Mouse (Mus musculus) liver, embryonic 13.5 days (tissue): ENCODE measurements around the gene Ccnc. TPM values are rescaled to one million over a fixed set of nuclear protein-coding genes. Genes with fewer than 3 reads are reported as not detected.
"Not testable (repeated sequence)": the region's sequence is repeated elsewhere in the genome, so short reads cannot be mapped to it uniquely, and the experiment has no call there.

Source experiments
- ATAC-seq: fragments of 200-750 bp; cut with Nextera tagmentation; 2 replicates; pipeline ENCODE4 v1.8.0; 2017; ENCODE audit warnings: low read depth, mild to moderate bottlenecking, moderate number of reproducible peaks, moderate library complexity
- DNase-seq: peaks from one replicate; pipeline ENCODE4 v3.0.0; 2022
- H3K27ac ChIP-seq: fragments of 300-500 bp; sonication (generic); 2 replicates; pipeline ENCODE4 v1.5.1; 2015; ENCODE audit warnings: moderate library complexity, mild to moderate bottlenecking, inconsistent platforms
- H3K27me3 ChIP-seq: fragments of 300-500 bp; sonication (generic); 2 replicates; pipeline ENCODE4 v1.6.1; 2015; ENCODE audit warnings: mild to moderate bottlenecking, inconsistent platforms
- H3K36me3 ChIP-seq: fragments of 300-500 bp; sonication (generic); 2 replicates; pipeline ENCODE4 v1.6.1; 2015; ENCODE audit warnings: mild to moderate bottlenecking, inconsistent platforms
- H3K4me1 ChIP-seq: fragments of 300-500 bp; sonication (generic); replicated peaks from 2 replicates; pipeline ENCODE4 v1.6.1; 2015; ENCODE audit warnings: inconsistent platforms
- H3K4me2 ChIP-seq: fragments of 300-500 bp; sonication (generic); 2 replicates; pipeline ENCODE4 v1.6.1; 2015; ENCODE audit warnings: inconsistent platforms, mild to moderate bottlenecking, moderate library complexity
- H3K4me3 ChIP-seq: fragments of 300-500 bp; sonication (generic); replicated peaks from 2 replicates; pipeline ENCODE4 v1.5.1; 2015; ENCODE audit warnings: mild to moderate bottlenecking, inconsistent platforms
- H3K9ac ChIP-seq: fragments of 300-500 bp; sonication (generic); 2 replicates; pipeline ENCODE4 v1.6.1; 2015; ENCODE audit warnings: mild to moderate bottlenecking, inconsistent platforms
- H3K9me3 ChIP-seq: fragments of 300-500 bp; sonication (generic); replicated peaks from 2 replicates; pipeline ENCODE4 v1.6.1; 2016; ENCODE audit warnings: inconsistent platforms
- WGBS: fragments of 180-500 bp; shearing (Covaris S2); methylation state at CpG from one replicate; pipeline ENCODE4 v1.1.7; 2015; ENCODE audit not compliant: insufficient replicate concordance; 5-methylcytosine and 5-hydroxymethylcytosine counted together
- polyA plus RNA-seq: library from polyadenylated mRNA; unstranded; fragments of >200 nt; fragmentation: Nextera tagmentation; extraction: Ambion mirVana; gene quantifications from 2 replicates; pipeline ENCODE4 v1.2.1, GENCODE M21; 2015

The Ccnc gene
- polyA plus RNA-seq, 1 experiment from 2014 or later, result 23.2 TPM

DNA sequence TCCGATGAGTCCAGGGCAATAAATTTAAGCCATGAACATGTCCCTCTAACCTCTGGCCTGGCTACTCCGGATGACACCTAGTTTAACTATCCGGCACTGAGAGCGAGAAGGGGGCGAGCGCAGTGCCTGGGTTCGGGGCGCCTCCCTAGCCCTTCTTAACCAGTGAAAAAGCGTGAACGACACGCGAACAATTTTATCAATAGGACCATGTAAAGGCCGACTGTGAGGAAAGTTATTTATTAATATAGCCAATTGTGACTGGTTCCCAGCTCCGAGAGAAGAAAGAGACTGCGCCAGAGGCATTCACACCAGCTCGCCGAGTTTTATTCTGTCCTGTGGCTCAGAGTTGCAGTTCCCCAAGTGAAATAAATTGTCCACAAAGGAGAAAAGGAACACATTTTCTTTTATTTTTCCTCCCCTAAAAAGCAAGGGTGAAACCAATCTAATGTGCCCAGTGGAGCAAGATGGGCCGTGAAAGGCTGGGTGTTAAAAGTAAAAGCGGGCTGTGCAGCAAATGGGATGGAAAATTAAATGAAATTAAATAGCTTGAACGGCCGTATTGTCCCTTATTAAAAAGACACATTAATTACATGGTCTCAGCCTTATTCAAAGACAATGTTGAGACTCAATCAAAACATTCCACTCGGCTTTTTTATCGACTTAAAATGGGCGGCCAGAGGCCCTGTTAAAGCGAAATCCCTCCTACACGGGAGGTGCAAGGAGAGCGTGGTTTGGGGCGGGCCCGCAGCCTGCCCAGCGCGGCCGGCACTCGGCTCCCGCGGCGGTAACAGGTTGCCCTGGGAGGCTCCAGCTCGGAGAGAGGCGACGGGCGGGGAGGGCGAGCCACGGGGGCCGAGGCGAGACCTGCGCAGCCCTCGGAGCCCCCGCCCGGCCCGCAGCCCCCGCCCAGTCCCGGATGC, 39.5 kb upstream of the Ccnc start:
- Histone ChIP-seq H3K27me3 (peaks cover 99% of the 10 kb centered on the region), H3K4me1 (peaks cover 9% of the 10 kb centered on the region), H3K36me3 (no peaks in the 10 kb centered on the region), H3K9ac (no peak overlapping the region), H3K27ac (no peak overlapping the region), H3K9me3 (no peaks in the 10 kb centered on the region), H3K4me2 (peak overlapping the region; percentile 64), H3K4me3 (peak overlapping the region; percentile 51)
- WGBS, result 4% methylated on average over 46 of the region's 51 CpGs
- ATAC-seq (no peak), DNase-seq (no peak)

DNA sequence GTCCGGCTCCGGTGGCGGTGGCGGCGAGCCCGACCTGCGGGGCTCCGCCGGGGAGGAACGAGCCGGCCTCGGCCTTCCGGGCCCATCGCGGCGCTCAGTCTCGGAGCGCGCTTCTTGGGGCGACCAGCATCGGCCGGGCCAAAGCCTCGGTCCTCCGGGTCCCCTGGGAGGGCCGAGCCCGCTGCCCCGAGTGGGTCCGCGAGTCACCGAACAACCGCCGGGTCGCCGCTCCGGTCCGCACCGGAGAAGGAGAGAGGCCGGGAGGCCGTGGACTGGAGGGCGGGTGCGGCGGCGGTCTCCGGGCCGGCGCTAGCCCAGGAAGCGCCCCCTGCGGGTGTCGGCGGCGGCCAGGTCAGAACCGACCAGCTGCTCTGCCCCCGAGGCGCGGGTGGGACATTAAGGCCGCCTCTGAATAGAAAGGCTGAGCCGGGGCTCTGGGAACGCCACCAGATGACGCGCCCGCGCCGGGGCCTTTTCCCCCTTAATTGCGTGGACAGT, 38.7 kb upstream of the Ccnc start:
- ATAC-seq (no peak), DNase-seq (no peak)
- Histone ChIP-seq H3K4me2 (peak overlapping the region; percentile 64), H3K27ac (no peak overlapping the region), H3K36me3 (no peaks in the 10 kb centered on the region), H3K9ac (no peak overlapping the region), H3K27me3 (peaks cover 96% of the 10 kb centered on the region), H3K4me1 (peaks cover 9% of the 10 kb centered on the region), H3K4me3 (peak overlapping the region; percentile 51), H3K9me3 (no peaks in the 10 kb centered on the region)
- WGBS, result under 1% methylated on average over 55 of the region's 64 CpGs

DNA sequence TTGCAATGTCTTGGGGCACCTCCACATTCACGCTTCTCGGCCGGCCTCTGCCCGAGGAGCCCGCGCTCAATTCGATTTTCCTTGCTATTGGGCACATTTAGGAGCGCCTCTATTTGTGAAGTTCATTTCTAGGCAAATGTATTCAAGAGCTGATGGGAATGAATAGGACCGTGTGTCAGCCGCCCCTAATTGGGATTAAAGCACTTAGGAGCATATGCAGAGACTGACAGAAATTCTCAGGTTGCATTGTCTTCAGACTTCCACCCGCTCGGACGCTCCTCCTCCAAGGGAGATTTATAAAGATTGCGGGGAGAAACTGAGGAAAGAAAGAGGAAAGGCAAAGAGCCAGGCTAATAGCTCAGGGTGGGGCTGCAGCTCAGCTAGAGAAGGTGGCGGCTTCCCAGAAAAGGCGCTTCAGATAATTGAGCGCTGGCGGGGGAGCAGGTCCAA, 38.0 kb upstream of the Ccnc start:
- Histone ChIP-seq H3K4me1 (peaks cover 9% of the 10 kb centered on the region), H3K27me3 (peaks cover 88% of the 10 kb centered on the region), H3K4me2 (no peak overlapping the region), H3K4me3 (no peak overlapping the region), H3K36me3 (no peaks in the 10 kb centered on the region), H3K9me3 (no peaks in the 10 kb centered on the region), H3K27ac (no peak overlapping the region), H3K9ac (no peak overlapping the region)
- DNase-seq, result no peak
- no peak for ATAC-seq
- WGBS, result 3% methylated on average over 18 of the region's 18 CpGs

DNA sequence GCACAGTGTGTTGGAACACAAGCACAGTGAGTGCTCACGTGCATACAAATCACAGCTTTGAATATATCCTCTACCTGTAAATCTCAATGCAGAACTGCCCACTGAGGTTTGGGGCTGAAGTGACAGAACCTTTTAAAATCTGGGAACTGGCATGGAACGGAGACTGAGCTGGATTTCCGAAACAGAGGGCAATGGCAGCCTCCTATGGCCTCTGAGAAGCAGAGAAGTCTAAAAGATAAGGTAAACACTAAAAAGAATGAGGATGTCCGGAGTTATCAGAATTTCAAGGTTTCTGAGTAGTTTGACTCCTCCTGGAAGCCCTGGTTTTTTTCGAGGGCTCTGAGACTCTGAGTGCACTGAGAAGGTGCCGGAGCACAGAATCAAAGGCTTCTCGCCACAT, 37.3 kb upstream of the Ccnc start:
- ATAC-seq, result no peak
- Histone ChIP-seq H3K4me1 (peaks cover 9% of the 10 kb centered on the region), H3K4me3 (no peak overlapping the region), H3K4me2 (no peak overlapping the region), H3K9ac (no peak overlapping the region), H3K9me3 (no peaks in the 10 kb centered on the region), H3K27me3 (peaks cover 81% of the 10 kb centered on the region), H3K36me3 (no peaks in the 10 kb centered on the region), H3K27ac (no peak overlapping the region)
- 9% methylated on average over 7 of the region's 7 CpGs for WGBS
- no peak for DNase-seq

DNA sequence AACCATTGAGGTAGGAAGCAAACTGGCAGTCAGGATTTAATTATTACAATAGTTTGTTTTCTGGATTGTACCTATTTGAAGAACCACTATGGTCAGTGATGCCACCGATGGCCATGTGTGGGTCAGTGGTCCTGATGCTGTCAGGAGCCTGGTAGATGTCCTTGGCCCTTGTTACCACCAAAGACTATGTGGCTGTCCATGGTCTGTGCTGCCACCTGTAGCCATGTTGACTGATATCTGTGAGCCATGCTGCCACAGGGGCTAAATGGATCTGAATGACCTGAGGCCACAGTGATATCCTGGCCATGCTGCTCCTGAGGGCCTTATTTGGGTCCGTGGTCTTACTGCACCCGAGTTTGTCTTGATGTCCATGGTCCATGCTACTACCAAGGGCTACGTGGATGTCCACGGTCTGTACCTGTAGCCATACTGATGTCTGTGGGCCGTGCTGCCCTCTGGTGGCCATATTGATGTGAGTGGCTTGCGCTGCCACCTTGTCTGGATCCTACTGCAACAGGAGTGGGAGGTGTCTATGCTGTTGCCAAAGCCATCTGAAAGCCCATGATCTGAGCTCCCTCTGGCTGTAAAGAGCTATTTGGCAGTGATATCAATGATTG, 31.8 kb upstream of the Ccnc start:
- Histone ChIP-seq H3K27me3 (peaks cover 30% of the 10 kb centered on the region), H3K36me3 (no peaks in the 10 kb centered on the region), H3K4me2 (no peak overlapping the region), H3K4me3 (no peak overlapping the region), H3K9me3 (no peaks in the 10 kb centered on the region), H3K27ac (no peak overlapping the region), H3K9ac (no peak overlapping the region), H3K4me1 (no peaks in the 10 kb centered on the region)
- DNase-seq (no peak), ATAC-seq (no peak)
- 20% methylated on average over 7 of the region's 7 CpGs for WGBS

DNA sequence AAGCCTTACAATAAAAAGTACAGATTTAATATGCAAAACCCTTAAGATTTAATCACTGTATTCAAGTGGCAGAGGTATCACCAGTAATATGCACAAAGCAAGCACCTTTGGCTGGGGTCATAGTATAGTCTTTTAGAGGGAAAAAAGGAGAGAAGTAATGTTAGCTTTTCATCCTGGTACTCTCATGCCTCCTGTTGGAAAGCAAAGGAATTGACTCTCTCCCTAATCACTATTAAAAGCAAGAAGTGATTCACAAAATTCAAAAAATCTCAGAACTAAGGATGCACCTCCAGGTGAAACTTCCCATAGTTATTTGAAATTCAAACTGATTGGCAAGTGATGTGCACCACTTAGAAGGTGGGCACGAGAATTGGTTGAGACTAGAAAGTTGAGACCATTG, 22.5 kb upstream of the Ccnc start:
- ATAC-seq (no peak), DNase-seq (no peak)
- Histone ChIP-seq H3K9me3 (no peaks in the 10 kb centered on the region), H3K4me3 (no peak overlapping the region), H3K27ac (no peak overlapping the region), H3K4me1 (no peaks in the 10 kb centered on the region), H3K4me2 (no peak overlapping the region), H3K9ac (no peak overlapping the region), H3K36me3 (no peaks in the 10 kb centered on the region), H3K27me3 (no peaks in the 10 kb centered on the region)
- WGBS, result 25% methylated on average over 1 of the region's 1 CpGs

DNA sequence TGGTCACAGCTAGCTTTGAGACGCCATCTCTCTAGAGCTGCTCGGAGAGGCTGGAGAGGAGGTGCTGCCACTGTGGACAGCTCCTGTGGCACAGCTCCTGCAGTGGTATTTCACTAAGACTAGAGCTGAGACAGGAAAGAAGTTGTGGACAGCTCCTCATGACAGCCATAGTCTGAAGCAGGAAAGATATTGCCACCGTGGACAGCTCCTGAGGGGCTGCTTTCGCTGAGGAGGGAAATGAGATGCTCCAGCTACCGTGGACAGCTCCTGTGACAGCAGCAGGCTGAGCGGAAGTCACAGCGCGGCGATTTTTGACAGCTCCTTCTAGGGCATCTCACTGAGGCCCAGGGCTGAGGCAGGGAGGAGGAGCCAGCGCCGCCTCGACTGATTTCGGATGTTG, 15.4 kb upstream of the Ccnc start:
- Histone ChIP-seq H3K4me3 (no peak overlapping the region), H3K9ac (no peak overlapping the region), H3K4me2 (no peak overlapping the region), H3K4me1 (no peaks in the 10 kb centered on the region), H3K36me3 (no peaks in the 10 kb centered on the region), H3K27me3 (0 out of 2 replicates have a peak, but pooled peaks cover under 1% of the 10 kb centered on the region), H3K9me3 (no peaks in the 10 kb centered on the region), H3K27ac (no peak overlapping the region)
- 5% methylated on average over 13 of the region's 13 CpGs for WGBS
- ATAC-seq (peak; percentile 68), DNase-seq (peak; percentile 57)

DNA sequence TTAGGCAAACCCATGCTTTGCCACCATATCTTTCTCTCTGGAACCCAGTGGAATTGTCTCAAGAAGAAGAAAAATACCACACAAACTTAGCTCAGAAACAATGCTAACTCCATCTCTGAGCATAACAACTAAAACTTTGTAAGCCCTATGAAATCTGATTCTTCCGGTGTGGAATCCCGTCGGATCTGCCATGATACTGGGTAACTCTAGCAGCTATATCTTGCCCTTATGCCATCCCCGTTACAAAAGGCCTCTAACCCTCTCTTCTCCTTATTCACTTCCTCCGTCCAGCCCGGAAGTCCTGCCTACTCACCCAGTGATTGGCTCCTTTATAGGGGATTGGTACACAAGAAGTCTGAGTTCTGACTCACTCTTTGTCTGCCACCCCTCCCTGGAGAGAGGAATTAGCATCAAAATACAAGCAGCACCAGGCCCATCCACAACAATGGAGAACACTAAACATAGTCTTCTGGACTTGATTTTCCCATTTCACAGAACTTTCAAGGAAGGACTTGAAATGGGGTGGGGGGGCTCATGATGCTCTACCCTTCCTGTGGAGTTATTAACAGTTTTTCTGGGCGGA, 4.7 kb upstream of the Ccnc start:
- H3K36me3 ChIP-seq, result no peaks in the 10 kb centered on the region
- 48% methylated on average over 7 of the region's 7 CpGs for whole genome bisulfite sequencing
- DNase-seq (no peak), ATAC-seq (no peak)
- no peaks in the 10 kb centered on the region for H3K4me1 ChIP-seq
- no peak overlapping the region for H3K4me2 ChIP-seq
- no peak overlapping the region for H3K4me3 ChIP-seq
- no peak overlapping the region for H3K27ac ChIP-seq
- no peaks in the 10 kb centered on the region for H3K9me3 ChIP-seq
- no peak overlapping the region for H3K9ac ChIP-seq
- 0 out of 2 replicates have a peak, but pooled peaks cover 5% of the 10 kb centered on the region for H3K27me3 ChIP-seq

DNA sequence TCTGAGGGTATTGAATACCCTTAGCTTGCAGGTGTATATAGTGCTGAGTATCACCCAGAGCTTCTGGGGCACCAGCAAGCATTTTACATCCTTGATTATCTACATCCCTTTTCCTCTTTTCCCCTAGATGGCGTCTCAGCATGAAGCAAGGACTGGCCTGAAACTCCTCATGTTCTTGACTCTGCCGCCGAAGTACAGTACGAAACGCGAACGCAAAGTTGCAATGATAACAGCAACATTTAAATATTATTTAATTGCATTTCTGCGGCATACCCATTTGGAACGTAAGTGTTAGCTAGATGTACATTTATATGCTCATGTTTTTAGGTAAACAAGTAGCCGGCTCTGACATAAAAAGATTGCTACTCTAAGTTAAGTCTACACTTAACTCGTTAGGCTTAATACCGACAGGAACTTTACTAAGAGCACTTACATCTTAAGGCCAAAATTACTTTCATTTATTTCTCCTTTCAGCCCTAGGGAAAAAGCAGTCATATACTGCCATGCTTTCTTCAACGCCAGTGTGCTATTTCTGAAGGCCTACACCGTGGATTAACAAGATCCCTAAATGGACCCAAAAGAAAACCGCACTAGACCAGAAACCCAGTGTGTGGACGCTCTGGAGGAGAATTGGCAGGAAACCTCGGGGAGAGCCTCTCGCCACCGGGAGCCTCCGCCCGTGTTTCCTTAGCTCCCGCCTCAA, 438 bp upstream of the Ccnc start:
- H3K4me3 ChIP-seq, result peak overlapping the region; percentile 91
- H3K36me3 ChIP-seq, result no peaks in the 10 kb centered on the region
- H3K4me1 ChIP-seq, result peaks cover 12% of the 10 kb centered on the region
- DNase-seq, result peak; percentile 51
- 0 out of 2 replicates have a peak, but pooled peaks cover 4% of the 10 kb centered on the region for H3K27me3 ChIP-seq
- peak; percentile 38 for ATAC-seq
- peak overlapping the region; percentile 89 for H3K9ac ChIP-seq
- peak overlapping the region; percentile 77 for H3K4me2 ChIP-seq
- H3K27ac ChIP-seq, result peak overlapping the region; percentile 82
- WGBS, result 1% methylated on average over 22 of the region's 22 CpGs
- H3K9me3 ChIP-seq, result no peaks in the 10 kb centered on the region

DNA sequence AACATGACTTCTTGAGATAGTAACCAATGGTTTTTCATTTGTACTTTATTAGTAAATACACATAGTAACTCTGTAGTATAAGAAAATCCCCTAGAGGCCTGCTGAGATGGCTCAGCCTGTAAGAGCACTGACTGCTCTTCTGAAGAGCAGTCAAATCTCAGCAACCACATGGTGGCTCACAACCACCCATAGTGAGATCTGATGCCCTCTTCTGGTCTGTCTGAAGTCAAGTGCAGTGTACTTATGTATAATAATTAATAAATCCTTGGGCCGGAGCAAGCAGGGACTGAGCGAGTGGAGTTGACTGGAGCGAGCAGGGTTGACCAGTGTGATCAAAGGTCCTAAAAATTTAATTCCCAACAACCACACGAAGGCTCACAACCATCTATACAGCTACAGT, 11.7 kb downstream of the Ccnc start:
- Histone ChIP-seq H3K27me3 (no peaks in the 10 kb centered on the region), H3K9me3 (no peaks in the 10 kb centered on the region), H3K4me1 (no peaks in the 10 kb centered on the region), H3K36me3 (peaks cover 14% of the 10 kb centered on the region; the same call in 1 of the 2 replicates), H3K4me3 (no peak overlapping the region), H3K27ac (no peak overlapping the region), H3K9ac (no peak overlapping the region), H3K4me2 (no peak overlapping the region)
- DNase-seq, result no peak
- WGBS, result 76% methylated on average over 4 of the region's 4 CpGs
- ATAC-seq, result no peak

DNA sequence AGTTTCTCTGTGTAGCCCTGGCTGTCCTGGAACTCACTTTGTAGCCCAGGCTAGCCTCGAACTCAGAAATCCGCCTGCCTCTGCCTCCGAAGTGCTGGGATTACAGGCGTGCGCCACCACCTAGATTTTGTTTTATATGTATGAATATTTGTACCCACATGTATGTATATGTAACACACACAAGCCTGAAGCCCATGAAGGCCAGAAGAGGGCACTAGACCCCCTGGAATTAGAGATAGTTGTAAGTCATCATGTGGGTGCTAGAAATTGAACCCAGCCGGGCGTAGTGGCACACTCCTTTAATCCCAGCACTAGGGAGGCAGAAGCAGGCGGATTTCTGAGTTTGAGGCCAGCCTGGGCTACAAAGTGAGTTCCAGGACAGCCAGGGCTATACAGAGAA, 16.6 kb downstream of the Ccnc start:
- H3K36me3 ChIP-seq, result peaks cover 18% of the 10 kb centered on the region; the same call in 1 of the 2 replicates
- WGBS, result 79% methylated on average over 8 of the region's 8 CpGs
- H3K27me3 ChIP-seq, H3K4me1 ChIP-seq, H3K4me2 ChIP-seq, ATAC-seq, DNase-seq, H3K9ac ChIP-seq, H3K4me3 ChIP-seq, H3K27ac ChIP-seq, H3K9me3 ChIP-seq: not testable (repeated sequence)
